Mouse (Mus musculus) gastrocnemius, adult 18-20 months (tissue): ENCODE results near the gene Hdac4. TPM values are rescaled to one million over a fixed set of nuclear protein-coding genes. Genes with fewer than 3 reads are reported as not detected.
A peak's percentile ranks its signal among the peaks of the same experiment; 100 is the strongest.

Experiments used
- DNase-seq: peaks from one replicate; pipeline ENCODE4 v3.0.0; 2021; ENCODE audit warnings: low spot score
- total RNA-seq, 2 experiments: library from RNA; stranded (reverse); gene quantifications; 2 replicates each; pipeline ENCODE4 v1.2.3; 2021

Gene Hdac4
- total RNA-seq, 2 experiments from 2014 or later, result 64.7 to 72.5 TPM

DNA sequence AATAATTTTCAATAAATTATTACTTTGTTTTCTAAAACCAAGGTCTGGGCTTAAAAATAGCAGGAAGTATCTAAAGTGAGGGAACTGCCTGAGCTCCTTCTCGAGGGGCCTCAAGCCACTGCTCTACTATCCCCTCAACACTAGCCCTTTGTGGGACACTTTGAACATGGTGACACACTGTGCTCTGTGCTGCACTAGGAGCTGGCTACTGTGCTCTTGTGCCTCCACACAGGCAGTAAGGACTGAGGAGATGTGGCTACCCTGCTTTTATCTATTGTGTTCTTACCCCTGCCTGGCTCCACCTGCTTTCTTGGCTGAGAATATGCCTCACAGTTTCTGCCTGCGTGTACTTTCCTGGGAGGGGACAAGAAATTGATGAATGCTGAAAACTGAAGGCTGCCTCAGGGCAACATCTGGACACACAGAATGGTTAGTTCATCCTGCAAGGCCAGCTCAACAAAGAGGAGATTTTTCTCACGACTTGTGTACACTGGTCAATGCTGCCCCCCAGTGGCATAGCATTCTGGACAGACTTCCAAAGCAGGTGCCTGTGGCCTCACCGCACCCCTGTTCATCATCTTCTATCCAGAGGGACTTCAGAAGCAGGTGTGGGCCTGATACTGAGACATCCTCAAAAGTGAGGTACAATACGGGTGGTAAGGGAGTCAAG, 226.7 kb downstream of the Hdac4 start:
- peak; percentile 30 for DNase-seq

DNA sequence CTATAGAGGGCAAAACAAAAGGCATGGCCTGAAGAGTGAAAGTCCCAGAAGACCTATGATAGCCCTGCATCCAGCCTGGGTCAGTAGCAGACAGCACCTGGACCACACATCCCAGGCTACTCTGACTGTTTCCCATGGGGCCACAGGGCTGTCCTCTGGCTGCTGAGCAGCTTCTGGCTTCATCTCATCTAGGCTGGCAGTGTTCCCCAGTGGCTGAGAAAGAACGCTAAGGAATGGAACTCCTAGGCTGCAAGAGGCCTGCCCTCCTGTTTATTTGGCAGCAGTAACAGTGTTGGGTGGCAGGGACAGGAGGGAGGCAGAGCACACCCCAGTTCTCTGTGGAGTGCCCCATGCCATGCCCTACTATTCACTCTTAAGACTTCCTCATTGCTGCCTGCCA, 228.5 kb downstream of the Hdac4 start:
- DNase-seq, result peak; percentile 63

DNA sequence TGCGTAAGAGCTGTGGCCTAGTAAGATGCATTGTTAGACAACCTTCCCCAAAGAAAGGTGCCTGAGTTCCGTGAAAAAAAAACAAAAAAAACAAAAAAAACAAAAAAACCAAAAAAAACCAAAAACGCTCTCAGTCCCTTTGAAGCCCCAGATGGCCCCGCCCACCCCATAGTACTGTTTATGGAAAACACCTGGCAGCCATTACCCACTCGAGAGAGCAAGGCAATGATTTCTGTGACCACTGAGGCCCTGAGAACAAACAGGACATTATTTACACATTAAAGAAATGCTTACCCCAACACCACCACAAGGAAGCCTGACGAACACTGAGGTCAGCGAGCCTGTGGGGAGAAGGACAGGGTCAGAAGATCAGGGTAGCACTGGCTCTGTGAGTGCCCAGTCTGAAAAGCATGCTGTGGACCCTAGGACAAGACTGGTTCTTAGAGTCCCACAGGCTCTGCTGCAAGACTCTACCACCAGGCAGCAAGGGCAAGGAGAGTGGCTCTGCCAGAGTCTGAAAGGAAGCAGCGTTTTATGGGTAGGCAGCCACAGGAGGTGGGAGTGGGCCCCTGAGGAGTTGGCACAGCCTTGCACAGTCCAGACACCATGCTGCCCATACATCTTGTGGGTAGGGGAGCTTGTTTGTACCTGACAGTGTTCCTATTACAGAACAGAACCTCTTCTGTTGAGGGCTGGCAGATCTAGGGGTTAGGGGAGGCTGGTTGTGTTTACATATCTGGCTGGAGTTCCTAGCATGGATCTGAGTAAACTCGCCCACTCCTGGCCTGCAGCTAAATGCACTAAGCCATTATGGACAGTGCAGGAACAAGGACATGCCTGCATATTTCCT, 230.8 kb downstream of the Hdac4 start:
- no peak for DNase-seq

DNA sequence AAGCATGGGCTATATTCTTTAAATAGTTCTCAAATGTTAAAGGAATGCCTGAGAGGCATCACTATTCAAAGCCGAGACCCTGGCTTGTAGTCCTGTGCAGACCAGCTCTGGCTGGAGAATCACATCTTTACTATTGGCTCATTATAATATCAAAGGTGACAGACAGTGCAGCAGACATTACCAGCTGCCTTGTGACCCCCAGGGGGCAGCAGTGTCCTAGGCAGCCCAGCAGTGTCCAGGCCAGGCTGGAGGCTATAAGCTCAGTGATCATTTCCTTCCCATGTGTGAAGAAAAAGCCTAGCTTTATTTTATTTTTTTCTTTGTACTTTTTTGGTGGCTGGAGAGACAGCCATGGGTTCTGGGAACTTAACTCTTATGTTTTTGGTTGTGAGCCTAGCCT, 233.2 kb downstream of the Hdac4 start:
- peak; percentile 58 for DNase-seq

DNA sequence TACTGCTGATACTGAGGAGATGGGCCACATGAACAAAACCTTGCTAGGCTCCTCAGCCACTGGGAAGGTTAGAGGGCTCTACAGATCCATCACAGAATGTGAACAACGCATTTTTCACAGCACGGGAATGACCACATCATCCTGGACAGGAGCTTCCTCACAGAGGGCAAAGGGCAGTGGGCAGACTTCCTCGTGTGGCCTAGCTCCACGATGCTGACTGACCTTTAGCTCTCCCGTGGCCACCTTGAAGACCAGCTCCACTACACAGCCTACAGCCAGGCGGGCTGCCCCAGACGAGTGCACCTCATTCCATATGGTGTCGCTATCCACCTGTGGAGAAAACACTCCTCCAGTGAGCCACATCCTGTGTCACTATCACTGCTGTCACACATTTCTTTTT, 234.3 kb downstream of the Hdac4 start:
- no peak for DNase-seq

DNA sequence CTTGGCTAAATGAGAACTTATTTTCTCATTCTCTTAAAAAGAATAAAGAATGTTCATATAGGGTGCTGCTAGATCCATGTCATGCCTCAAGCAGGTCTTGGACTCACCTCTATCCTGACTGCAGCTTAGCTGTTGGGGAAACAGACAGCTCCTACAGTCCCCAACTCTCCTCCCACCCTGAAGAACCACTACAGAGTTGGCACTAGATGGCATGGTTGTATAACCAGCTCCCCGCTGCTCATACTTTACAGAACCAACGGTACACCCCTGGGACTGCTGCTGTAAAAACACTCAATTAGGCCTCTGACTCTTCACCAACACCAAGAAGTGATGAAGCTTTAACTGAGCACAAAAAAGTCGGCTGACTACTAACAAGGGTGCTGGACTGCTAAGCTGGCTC, 235.6 kb downstream of the Hdac4 start:
- no peak for DNase-seq

DNA sequence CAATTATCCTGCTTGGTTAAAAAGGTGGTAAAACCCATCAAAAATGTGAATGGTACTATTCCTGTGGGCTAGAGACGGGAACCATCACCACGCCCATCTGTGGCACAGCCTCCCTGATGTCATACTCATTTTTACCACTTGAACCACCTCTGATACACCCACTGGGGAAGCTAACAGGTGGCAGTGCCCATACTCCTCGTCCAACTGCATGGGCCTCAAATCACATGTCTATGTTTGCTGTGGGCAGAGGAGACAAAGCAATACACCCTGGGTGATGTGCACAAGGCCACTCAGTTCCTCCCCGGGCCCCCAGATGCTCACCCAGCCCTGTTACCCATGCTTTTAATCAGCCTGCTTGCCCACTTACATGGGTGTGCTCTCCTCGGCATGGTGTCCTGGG, 236.5 kb downstream of the Hdac4 start:
- no peak for DNase-seq

DNA sequence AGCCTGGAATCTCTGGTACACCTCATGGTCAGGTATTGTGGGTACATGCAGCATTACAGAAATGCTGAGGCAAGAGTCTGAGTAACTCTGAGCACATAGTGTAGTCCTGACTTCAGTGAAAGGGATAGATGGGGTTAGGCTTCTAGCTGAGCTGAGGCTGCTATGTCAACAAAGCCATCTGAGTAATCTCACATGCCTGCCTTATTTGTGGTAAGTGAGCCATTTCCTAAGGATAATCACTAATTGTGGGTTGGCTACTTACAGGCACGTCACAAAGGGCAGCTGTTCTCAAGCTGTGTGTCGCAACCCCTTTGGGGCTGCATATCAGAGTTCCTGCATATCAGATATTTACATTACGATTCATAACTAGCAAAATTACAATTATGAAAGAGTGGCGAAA, 239.3 kb downstream of the Hdac4 start:
- DNase-seq, result no peak

DNA sequence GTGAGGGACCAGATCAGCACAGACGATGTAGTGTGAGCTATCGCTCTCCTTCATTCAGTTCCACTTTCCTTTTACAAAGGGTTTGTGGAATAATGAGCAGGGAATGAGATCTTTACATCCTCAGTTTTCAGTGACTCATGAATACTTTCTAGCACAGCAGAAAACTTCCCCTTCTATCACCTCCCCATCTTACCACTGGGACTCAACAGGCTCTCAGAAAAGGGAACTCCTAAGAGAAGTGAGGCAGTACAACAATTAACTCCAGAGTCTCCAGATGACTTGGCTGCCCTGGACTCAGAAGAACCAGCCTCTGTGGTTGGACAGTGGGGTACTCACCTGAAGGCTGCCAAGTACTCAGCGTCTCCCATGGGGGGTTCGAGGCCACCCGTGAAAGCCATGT, 240.5 kb downstream of the Hdac4 start:
- DNase-seq, result no peak

DNA sequence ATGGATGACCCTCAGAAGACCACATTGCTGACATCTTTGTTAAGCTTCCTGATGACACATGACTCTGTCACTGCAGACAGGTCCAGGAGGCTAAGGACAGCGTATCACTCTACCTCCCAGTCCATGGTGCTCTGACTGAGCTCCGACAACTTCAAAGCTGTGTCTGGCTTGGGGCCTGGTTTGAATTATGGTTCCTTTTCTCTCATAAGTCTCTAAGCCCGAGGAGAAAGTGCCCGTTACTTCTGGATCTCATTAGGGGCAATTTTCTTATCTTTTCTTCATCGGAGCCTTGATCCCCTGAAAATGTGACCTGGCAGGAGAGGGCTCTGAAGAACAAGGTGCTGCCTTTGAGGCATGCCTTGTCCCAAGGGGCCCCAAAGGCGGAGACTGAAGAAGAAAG, 242.6 kb downstream of the Hdac4 start:
- no peak for DNase-seq

DNA sequence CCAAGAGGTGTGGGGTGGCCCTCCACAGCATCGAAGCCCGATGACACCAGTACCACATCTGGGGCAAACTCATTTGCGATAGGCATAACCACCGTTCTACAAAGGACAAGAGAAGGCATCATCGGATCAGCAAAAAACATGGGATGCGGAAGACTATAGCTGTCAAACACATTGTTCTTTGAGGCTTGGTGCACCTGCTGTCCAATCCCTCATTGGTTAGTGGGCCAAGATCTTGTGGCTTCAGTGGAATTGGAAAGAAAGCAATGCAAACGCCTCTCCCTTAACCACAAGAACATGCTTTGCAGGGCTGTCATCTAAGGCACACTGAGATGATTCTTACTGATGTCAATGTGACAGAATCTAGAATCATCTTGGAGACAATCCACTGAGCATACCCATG, 248.1 kb downstream of the Hdac4 start:
- no peak for DNase-seq

DNA sequence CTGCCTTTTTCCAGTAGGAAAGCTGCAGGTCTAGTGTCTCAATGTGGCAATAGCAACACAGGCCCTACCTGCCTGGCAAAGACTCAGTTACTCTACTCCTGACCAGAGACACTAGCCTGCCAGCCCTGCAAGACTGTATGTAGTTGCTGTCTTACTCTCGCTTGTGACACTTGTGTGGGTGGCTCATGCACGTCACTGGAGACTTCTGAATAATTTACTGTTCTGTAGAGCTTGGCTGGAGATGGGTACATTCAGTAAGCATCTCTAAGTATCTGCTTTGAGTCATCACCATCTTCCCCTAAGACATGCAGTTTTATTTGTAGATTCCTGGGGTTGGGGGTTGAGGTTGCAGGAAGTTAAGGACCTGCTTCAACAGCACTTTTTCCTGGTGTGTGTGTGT, 252.9 kb downstream of the Hdac4 start:
- no peak for DNase-seq

DNA sequence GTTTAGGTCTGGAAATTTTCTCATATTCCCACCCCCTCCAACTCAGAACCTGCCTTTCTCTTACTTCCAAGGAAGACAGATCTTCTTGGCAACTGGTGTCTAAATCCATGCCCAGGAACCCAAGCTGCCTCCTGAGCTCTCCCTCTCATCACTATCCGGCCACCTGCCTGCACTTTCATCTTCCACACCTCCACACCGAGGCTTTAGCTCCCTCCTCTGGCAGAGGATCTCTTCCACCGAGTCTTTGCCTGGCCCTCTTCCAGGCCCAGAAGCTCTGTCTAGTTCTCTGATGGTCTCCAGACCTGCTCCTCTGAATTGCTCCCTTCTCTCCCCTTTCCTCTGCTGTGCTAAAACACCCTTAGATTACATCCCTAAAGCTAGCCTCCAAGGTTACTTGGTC, 253.5 kb downstream of the Hdac4 start:
- DNase-seq, result no peak

DNA sequence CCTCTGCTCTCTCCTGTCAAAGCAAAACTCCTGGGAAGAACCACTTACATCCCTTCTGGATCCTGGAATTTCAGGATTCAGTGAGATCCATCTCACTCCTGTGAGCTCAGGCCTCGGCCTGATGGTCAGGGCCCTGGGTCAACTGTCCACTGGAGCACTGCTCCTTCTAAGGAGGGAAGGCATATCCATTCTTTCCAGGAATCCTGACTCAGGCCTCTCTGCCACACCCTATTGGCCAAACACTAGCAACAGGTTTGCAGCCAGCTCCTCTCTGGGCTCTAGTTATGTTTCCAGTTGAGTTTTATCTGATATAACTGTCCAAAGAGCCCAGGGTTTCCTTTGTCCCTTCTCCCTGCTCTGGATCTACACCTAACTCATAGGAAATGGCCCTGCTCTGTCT, 254.4 kb downstream of the Hdac4 start:
- peak; percentile 39 for DNase-seq

DNA sequence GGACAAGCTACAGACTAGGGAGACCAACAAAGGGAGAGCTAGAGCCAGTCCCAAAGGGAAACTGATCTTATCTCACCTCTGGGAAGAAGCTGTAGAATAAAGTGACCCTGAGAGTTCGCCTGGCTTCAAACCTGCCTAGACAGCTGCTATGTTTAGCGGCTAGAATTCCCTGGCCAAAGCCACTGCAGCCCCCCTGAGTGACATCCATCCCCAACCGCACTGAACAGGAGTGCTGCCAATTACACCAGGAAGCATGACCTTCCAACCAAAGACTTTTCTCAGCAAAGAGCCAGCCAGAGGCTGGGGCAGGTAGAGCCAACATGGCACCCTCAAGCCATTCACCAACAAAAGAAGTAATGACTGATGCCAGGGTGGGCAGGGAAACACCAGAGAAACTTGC, 260.3 kb downstream of the Hdac4 start:
- DNase-seq, result peak; percentile 67

DNA sequence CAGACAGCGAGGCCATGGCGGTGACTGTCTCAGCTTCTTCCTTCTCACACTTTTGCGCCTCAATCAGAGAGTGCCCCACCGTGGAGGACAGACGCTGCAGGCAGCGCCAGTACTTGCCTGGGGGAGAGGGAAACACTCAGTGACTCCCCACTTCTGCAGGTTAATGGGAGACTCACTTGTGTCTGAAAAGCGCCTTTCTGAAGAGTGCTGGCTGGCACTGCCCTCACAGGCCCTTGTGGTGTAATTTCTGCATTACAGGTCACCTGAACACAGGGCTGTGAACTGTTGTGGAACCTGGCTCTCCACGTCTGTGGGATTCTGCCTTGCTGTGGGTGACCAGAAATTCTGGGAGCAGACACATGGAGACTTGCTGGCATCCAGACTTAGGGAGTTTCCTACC, 261.8 kb downstream of the Hdac4 start:
- DNase-seq, result no peak

DNA sequence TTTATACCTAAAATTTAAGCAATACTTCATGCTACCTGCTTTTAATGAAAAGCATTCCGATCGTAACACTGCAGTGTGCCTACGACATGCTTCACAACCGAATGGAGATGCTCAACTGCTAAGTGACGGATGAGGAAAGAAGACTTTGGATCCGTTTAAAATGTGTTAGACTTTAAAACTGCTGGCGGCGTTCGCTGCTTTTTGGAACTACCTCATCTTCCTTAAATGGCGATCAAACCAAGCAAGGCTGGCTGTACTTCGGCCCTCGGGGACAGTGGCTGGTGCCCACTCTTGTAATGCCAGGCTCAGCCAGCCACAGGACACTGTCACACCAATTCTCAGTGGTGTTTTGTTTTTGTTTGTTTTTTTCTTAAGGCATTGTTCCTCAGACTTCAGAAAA, 263.3 kb downstream of the Hdac4 start:
- no peak for DNase-seq

DNA sequence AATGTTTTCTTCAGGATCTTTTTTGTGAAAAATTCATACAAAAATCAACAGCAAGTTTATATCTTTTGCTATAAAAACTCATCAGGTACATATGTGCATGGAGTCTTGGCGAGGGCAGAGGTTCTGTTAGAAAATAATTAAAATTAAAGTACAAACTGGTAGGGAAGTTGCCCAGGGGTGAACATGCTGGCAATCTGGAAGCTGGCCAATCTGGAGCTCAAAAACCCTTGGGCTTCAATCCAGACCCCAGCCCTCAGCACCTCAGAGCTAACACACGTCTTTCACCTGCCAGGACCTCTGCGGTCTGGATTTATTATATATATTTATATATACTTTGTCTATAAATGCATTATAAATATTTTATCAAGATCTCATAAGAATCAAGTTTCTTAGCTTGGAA, 263.7 kb downstream of the Hdac4 start:
- DNase-seq, result no peak

DNA sequence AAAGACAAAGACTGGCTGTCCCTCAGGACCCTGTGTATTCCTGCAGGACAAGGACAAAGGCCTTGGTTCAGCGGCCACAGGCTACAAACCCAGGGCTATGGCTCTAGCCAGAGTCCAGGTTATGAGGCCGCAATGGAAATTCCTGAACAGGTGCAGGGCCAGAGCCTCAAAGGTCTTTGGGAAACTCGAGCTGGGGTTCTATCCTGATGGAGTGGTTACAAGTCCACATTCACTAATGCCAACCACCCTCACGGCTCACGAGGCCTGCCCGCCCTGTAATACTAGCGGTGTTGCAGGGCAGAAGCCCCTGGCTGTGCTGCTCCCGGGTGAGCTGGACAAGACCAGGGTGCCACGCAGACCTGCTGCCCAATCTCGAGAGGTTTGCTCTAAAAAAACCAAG, 264.3 kb downstream of the Hdac4 start:
- peak; percentile 73 for DNase-seq

DNA sequence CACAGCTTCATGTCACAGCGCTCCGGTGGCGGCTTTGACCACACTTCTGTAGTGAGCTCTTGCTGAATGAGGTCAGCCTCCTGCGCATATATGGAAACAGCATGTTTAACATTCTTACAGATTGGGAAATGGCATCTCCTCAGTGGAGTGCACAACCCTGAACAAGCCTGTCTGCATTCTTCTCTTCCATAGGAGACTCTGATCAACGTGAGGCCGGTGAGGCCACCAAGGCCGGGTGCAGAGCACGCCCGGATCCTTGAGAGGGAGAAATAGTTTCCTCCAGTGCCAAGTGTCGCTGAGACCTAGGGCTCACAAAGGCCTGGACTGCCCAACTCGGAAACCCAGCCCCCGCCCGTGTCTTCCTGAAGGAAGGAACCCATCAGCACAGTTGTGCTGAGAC, 266.4 kb downstream of the Hdac4 start:
- DNase-seq, result no peak

DNA sequence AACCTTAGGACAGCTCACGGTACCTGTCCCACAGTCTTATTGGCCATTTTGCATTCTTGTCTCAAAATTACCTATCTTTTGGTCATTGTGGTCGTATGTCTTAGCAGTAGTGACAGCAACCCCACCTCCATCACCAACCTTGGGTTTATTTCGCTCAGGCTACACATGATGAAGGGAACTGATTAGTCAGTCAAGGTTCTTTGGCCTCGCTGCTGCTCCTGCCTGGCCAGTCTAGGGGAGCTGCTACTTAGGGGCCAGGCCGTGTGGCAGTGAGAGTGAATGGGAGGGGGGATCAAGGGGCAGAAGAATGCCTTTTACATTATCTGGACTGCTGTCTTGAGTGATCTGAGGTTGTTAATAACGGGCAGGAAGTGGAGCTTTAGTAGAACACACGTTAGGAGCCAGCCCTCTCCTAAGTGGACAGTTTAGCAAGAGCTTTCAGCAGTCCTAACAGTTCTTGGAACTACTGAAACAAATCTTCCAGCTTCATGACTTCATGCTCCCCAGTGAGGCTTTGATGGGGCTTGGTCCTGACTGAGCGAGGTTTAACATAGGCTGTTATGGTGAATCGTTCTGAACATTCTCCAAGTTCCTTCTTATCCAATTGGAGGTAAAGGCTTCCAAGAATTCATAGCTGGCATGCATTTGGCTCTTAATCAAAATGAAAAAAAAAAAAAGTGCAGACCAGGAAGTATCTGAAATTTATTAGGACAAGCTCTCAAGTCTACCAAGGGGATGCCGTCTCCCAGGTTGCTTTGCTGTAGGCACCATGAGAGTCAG, 267.8 kb downstream of the Hdac4 start:
- no peak for DNase-seq

DNA sequence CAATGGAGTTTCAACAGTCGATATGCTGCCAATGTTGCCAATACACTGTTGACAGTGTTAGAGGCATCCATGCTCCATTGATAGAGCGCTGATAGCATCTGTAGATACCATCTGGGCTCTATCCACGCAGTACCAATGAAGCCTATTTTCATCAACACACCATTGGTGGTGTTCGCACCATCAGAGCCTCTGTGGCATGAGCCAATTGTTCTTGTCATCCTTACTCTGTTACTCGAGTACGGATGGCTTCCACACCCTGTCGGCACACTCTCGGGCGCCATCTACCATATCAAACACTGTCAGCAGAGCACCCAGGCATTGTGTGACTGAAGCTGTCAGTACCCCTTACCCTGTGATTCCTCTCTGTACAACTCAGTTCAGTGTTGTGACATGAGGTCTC, 271.9 kb downstream of the Hdac4 start:
- no peak for DNase-seq
